Mouse (Mus musculus) stomach, embryonic 14.5 days (tissue): Measurements from ENCODE around the gene Ckm. TPM values are rescaled to one million over a fixed set of nuclear protein-coding genes. Genes with fewer than 3 reads are reported as not detected.

ENCODE experiments used
- ATAC-seq: fragments of 200-750 bp; cut with Nextera tagmentation; 2 replicates; pipeline ENCODE4 v1.8.0; 2017; ENCODE audit warnings: low read depth, moderate TSS enrichment; ENCODE audit not compliant: insufficient number of reproducible peaks, insufficient read depth, low FRiP score
- H3K27ac ChIP-seq: fragments of 300-500 bp; sonication (generic); 2 replicates; pipeline ENCODE4 v1.5.1; 2014; ENCODE audit warnings: mild to moderate bottlenecking, low read length, moderate library complexity, mixed read lengths
- H3K27me3 ChIP-seq: fragments of 300-500 bp; sonication (generic); 2 replicates; pipeline ENCODE4 v1.6.1; 2014; ENCODE audit warnings: low read length, control low read depth, mixed read lengths; ENCODE audit not compliant: control insufficient read depth, insufficient read depth
- H3K36me3 ChIP-seq: fragments of 300-500 bp; sonication (generic); 2 replicates; pipeline ENCODE4 v1.6.1; 2014; ENCODE audit warnings: mild to moderate bottlenecking, control low read depth, low read length, moderate library complexity, mixed read lengths; ENCODE audit not compliant: control insufficient read depth, insufficient read depth
- H3K4me1 ChIP-seq: fragments of 300-500 bp; sonication (generic); 2 replicates; pipeline ENCODE4 v1.6.1; 2014; ENCODE audit warnings: low read length, control low read depth, mixed read lengths; ENCODE audit not compliant: control insufficient read depth, insufficient read depth
- H3K4me2 ChIP-seq: fragments of 300-500 bp; sonication (generic); replicated peaks from 2 replicates; pipeline ENCODE4 v1.6.1; 2014; ENCODE audit warnings: low read depth, low read length, control low read depth
- H3K4me3 ChIP-seq: fragments of 300-500 bp; sonication (generic); 2 replicates; pipeline ENCODE4 v1.5.1; 2014; ENCODE audit warnings: low read depth, low read length, control low read depth
- H3K9ac ChIP-seq: fragments of 300-500 bp; sonication (generic); replicated peaks from 2 replicates; pipeline ENCODE4 v1.6.1; 2014; ENCODE audit warnings: low read depth, mild to moderate bottlenecking, control low read depth, low read length, moderate library complexity, mixed read lengths
- H3K9me3 ChIP-seq: fragments of 300-500 bp; sonication (generic); 2 replicates; pipeline ENCODE4 v1.6.1; 2016; ENCODE audit warnings: low read depth, low read length, control low read depth; ENCODE audit not compliant: control insufficient read depth
- WGBS: fragments of 180-500 bp; shearing (Covaris S2); extraction: QIAGEN DNeasy Blood & Tissue Kit; methylation state at CpG from one replicate; pipeline ENCODE4 v1.1.7; 2014; 5-methylcytosine and 5-hydroxymethylcytosine counted together
- polyA plus RNA-seq: library from polyadenylated mRNA; unstranded; fragments of >200 nt; fragmentation: Nextera tagmentation; extraction: Ambion mirVana; gene quantifications from 2 replicates; pipeline ENCODE4 v1.2.1, GENCODE M21; 2014

Ckm gene
- polyA plus RNA-seq, 1 experiment from 2014 or later = 1.7 TPM

- WGBS = 91% methylated on average over 3 of the region's 4 CpGs
- Histone ChIP-seq H3K4me2 (no peak overlapping the region), H3K9ac (no peak overlapping the region), H3K4me3 (no peak overlapping the region), H3K27ac (no peak overlapping the region), H3K27me3 (no peaks in the 10 kb centered on the region), H3K4me1 (peaks cover 11% of the 10 kb centered on the region), H3K36me3 (no peaks in the 10 kb centered on the region; the same call in none of the 2 replicates), H3K9me3 (no peaks in the 10 kb centered on the region)
- ATAC-seq = no peak
Observed at GRCm38 (mm10) chr7:19455186-19455585, 50.6 kb downstream of the Ckm start.

GRCm38 (mm10) chr7:19455819-19456495, 51.4 kb downstream of the Ckm start:
- no peaks in the 10 kb centered on the region for H3K9me3 ChIP-seq
- no peaks in the 10 kb centered on the region for H3K27me3 ChIP-seq
- H3K4me3 ChIP-seq = no peak overlapping the region
- no peak overlapping the region for H3K27ac ChIP-seq
- no peaks in the 10 kb centered on the region; the same call in none of the 2 replicates for H3K36me3 ChIP-seq
- H3K4me2 ChIP-seq = no peak overlapping the region
- WGBS = 71% methylated on average over 11 of the region's 11 CpGs
- no peak for ATAC-seq
- H3K4me1 ChIP-seq = peaks cover 11% of the 10 kb centered on the region
- H3K9ac ChIP-seq = no peak overlapping the region

GRCm38 (mm10) chr7:19456628-19457027, 52.1 kb downstream of the Ckm start:
- no peak overlapping the region for H3K9ac ChIP-seq
- no peak for ATAC-seq
- WGBS = 88% methylated on average over 7 of the region's 7 CpGs
- no peaks in the 10 kb centered on the region; the same call in none of the 2 replicates for H3K36me3 ChIP-seq
- 0 out of 2 replicates have a peak overlapping the region, but pooled peaks have one; percentile 92 for H3K4me3 ChIP-seq
- no peaks in the 10 kb centered on the region for H3K27me3 ChIP-seq
- H3K4me1 ChIP-seq = peaks cover 11% of the 10 kb centered on the region
- H3K4me2 ChIP-seq = peak overlapping the region; percentile 97
- no peak overlapping the region for H3K27ac ChIP-seq
- H3K9me3 ChIP-seq = no peaks in the 10 kb centered on the region

- Histone ChIP-seq H3K9ac (peak overlapping the region; percentile 91), H3K9me3 (no peaks in the 10 kb centered on the region), H3K4me1 (peaks cover 11% of the 10 kb centered on the region), H3K27ac (peak overlapping the region; percentile 52; the same call in 1 of the 2 replicates), H3K4me2 (peak overlapping the region; percentile 97), H3K36me3 (no peaks in the 10 kb centered on the region; the same call in none of the 2 replicates), H3K27me3 (no peaks in the 10 kb centered on the region), H3K4me3 (peak overlapping the region; percentile 92)
- 8% methylated on average over 14 of the region's 14 CpGs for WGBS
- ATAC-seq = peak; percentile 1; the same call in 1 of the 2 replicates
Observed at GRCm38 (mm10) chr7:19457414-19458071, 53.0 kb downstream of the Ckm start.

- WGBS = under 1% methylated on average over 21 of the region's 31 CpGs
- Histone ChIP-seq H3K36me3 (no peaks in the 10 kb centered on the region; the same call in none of the 2 replicates), H3K4me2 (peak overlapping the region; percentile 97), H3K27me3 (no peaks in the 10 kb centered on the region), H3K4me3 (peak overlapping the region; percentile 92), H3K9me3 (no peaks in the 10 kb centered on the region), H3K9ac (peak overlapping the region; percentile 91), H3K4me1 (peaks cover 11% of the 10 kb centered on the region), H3K27ac (peak overlapping the region; percentile 52; the same call in 1 of the 2 replicates)
- peak; percentile 42 for ATAC-seq
Observed at GRCm38 (mm10) chr7:19458072-19458486, 53.5 kb downstream of the Ckm start.

GRCm38 (mm10) chr7:19458591-19459111, 54.1 kb downstream of the Ckm start, which contains the start of gene Mark4:
TSS of gene Mark4 (minus strand) at chr7:19458821.
- H3K4me2 ChIP-seq = peak within 1 kb of the TSS; percentile 97
- no peaks in the 10 kb centered on the region; the same call in none of the 2 replicates for H3K36me3 ChIP-seq
- peak; percentile 86 for ATAC-seq
- peak within 1 kb of the TSS; percentile 52; the same call in 1 of the 2 replicates for H3K27ac ChIP-seq
- H3K9me3 ChIP-seq = no peaks in the 10 kb centered on the region
- WGBS = under 1% methylated on average over 28 of the region's 42 CpGs
- H3K9ac ChIP-seq = peak within 1 kb of the TSS; percentile 91
- H3K4me3 ChIP-seq = peak within 1 kb of the TSS; percentile 92
- H3K4me1 ChIP-seq = peaks cover 11% of the 10 kb centered on the region
- no peaks in the 10 kb centered on the region for H3K27me3 ChIP-seq

- H3K9me3 ChIP-seq = no peaks in the 10 kb centered on the region
- H3K27ac ChIP-seq = peak overlapping the region; percentile 12; the same call in 1 of the 2 replicates
- 12% methylated on average over 6 of the region's 6 CpGs for WGBS
- H3K9ac ChIP-seq = peak overlapping the region; percentile 19; the same call in 1 of the 2 replicates
- H3K27me3 ChIP-seq = no peaks in the 10 kb centered on the region
- H3K4me2 ChIP-seq = peak overlapping the region; percentile 97
- H3K4me1 ChIP-seq = peaks cover 11% of the 10 kb centered on the region
- ATAC-seq = no peak
- no peaks in the 10 kb centered on the region; the same call in none of the 2 replicates for H3K36me3 ChIP-seq
- peak overlapping the region; percentile 92 for H3K4me3 ChIP-seq
Observed at GRCm38 (mm10) chr7:19459144-19459870, 54.7 kb downstream of the Ckm start.

- Histone ChIP-seq H3K9me3 (no peaks in the 10 kb centered on the region), H3K4me2 (no peak overlapping the region), H3K9ac (no peak overlapping the region), H3K4me1 (peaks cover 13% of the 10 kb centered on the region), H3K27ac (no peak overlapping the region), H3K27me3 (no peaks in the 10 kb centered on the region), H3K36me3 (no peaks in the 10 kb centered on the region; the same call in 1 of the 2 replicates), H3K4me3 (no peak overlapping the region)
- no peak for ATAC-seq
- 61% methylated on average over 1 of the region's 1 CpGs for WGBS
Observed at GRCm38 (mm10) chr7:19460500-19460899, 55.9 kb downstream of the Ckm start.
